Mouse (Mus musculus): ENCODE data around the gene Six3.

Gene Six3

DNA sequence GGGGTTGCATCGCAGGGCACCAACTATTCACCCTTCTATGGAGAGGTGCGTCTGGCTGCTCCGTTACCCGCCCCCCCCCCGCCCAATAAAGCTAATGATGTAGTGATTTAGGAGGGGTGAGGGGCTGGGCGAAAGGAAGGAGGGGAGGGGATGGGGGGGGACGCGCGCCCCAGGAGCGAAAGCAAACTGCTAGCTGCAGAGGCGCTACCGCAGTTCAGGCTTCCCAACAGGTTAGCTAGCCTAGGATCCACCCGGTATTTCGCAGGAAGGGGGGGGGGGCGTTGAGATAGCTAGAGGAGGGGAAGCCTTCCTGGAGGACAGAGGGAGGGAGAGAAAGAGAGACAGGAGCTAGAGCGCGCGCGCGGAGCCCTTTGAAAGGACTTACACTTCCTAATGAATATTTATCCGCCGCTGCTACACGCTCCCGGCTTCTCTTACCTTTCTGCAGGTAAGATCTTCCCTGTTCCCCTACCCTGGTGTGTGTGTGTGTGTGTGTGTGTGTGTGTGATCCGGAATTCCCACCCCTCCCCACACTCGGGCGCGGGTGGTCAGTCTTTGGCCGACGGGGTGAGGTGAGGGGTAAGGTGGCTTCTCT lies at the start of gene Six3:
Gene Six3, plus strand, starts transcription at position 343 of the 595 bp plus-strand sequence.
- no peak for DNase-seq (ENCODE audit: extremely low spot score, low read depth, low spot score)

DNA sequence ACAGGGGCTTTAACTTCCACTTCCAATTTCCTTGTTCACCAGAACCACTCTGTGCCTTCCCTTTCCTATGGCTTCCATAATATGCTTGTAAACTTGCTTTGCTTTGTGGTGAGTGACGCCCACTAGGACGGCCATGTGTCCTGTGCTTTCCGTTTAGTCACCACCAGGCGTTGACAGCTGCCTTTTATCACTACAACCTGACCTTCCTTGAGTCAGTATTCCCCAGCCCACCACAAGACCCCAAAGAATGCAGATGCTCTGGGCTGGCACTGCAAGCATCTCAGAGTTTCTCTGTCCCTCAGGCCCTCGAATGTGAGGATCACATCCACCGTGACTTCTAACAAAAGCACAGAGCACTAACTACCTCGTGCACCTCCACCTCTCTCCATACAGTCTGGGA lies 49.3 kb upstream of the Six3 start:
- no peak for DNase-seq (ENCODE audit: extremely low spot score, low read depth, low spot score)

DNA sequence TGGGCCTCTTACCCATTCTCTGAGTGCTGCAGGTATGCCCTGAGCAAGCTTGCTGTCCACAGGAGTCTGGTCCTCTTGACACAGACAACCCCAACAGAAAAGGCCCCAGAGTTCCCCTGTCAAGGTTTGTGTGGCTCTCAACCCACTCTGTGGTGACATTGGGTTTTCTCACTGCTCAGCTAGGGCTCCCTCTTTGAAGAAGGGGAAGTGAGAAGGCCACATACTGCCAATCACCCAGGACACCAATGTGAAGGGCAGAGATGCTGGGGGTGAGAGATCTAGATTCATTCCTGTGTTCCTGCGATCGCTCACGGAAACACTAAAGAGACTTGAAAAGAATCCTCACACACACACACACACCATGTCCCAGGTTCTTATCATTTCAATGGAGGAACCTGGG lies 39.4 kb upstream of the Six3 start:
- no peak for DNase-seq (ENCODE audit: extremely low spot score, low read depth, low spot score)

DNA sequence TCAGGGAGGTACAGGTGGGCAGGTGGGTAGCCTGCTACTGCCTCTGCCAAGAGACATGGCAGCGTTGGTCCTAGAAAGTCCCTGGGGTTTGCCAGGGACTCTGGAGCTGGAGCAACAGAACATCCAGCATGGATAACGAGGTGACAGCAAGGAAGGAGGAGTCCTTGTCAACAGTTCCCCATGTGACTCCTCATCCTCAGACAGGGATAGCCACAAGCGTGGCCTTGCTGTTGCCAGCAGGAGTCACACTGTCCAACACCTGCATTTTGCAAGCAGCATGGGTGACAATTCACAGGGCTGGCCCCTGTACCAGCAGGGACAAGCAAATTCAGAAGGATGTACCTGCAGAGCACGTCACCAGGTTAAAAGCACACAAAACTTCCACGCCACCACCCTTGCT lies 35.1 kb upstream of the Six3 start:
- DNase-seq (ENCODE audit: extremely low spot score, low read depth, low spot score): no peak

DNA sequence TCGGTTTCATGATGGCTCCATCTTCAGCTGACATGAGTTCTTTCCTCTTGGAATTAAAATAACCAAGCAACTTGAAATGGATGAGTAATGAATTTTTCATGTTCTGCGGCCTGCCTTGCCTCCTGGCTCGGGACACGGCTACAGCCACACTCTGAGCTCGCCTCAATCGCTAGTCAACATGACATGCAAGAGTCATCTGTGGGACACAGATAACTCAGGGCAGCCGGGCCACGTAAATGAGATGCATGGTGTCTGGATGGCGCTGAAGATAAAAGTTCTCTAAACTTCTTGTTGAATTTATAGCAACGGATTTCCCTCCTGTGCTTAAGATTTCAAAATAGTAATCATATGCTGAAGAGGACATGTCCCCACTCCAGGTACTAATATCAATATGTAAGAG lies 34.1 kb upstream of the Six3 start:
- no peak for DNase-seq (ENCODE audit: extremely low spot score, low read depth, low spot score)

DNA sequence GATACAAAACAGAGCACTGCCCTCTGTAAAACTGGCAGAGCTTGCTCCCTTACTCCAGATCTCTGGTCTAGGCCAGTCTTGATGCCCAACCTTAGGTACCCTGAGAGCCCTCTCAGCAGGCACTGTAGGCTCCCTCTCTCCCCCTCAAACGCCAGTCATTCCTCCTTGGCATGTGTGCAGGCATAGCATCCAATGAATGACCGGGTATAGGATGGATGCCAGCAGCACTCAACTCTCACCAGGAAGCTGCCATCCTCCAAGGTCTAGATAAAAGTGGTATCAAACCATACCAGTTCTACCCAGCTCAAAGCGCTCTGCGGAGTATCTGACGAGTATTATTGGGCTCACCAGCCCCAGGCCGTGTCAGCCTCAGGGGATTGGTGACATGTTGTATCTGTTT lies 33.2 kb upstream of the Six3 start:
- no peak for DNase-seq (ENCODE audit: extremely low spot score, low read depth, low spot score)

DNA sequence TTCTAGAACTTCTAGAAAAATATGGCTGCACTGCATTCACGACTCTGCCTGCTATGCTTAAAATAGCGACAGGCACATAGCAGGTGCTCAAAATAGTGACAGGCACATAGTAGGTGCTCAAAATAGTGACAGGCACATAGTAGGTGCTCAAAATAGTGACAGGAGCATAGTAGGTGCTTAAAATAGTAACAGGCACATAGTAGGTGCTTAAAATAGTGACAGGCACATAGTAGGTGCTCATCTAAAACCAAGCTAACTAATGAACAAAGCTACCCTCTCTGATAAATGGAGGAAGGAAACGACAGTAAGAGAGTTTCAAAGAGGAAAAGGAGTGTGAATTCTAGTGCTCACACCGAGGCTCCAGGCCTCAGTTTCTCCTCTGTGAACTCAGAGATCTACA lies 29.2 kb upstream of the Six3 start:
- DNase-seq (ENCODE audit: extremely low spot score, low read depth, low spot score): no peak

DNA sequence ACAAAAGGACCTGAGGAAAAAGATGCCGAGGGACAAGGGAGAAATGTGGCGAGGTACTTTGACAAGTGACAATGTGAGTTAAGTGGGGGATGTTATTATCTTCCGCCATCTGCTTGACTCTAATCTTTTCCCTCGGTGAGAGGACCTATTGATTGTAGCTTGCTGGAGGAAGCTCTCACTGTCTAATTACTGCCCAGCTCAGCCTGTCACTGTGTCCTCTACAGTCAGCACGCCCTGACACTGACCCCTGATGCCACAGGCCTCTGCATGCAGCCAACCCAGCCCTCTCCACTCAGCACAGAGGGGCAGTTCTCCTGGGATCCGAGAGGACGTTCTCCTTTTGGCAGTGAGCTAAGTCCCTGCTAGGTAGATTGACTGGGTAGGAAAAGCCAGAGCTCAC lies 28.8 kb upstream of the Six3 start:
- no peak for DNase-seq (ENCODE audit: extremely low spot score, low read depth, low spot score)

DNA sequence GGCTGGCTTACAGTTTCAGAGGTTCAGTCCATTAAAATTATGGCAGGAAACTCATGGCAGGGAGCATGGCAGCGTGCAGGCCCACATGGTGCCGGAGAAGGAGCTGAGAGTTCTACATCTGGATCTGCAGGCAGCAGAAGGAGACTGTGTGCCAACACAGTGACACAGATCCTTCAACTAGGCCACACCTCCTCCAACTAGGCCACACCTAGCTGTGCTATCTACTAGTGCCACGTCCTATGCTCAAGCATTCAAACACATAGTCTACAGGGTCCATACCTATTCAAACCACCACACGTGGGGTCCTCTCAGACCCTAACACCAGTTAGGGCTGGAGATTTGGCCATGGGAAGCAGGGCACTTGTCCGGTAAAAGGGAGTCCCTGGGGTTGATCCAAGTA lies 27.6 kb upstream of the Six3 start:
- no peak for DNase-seq (ENCODE audit: extremely low spot score, low read depth, low spot score)

DNA sequence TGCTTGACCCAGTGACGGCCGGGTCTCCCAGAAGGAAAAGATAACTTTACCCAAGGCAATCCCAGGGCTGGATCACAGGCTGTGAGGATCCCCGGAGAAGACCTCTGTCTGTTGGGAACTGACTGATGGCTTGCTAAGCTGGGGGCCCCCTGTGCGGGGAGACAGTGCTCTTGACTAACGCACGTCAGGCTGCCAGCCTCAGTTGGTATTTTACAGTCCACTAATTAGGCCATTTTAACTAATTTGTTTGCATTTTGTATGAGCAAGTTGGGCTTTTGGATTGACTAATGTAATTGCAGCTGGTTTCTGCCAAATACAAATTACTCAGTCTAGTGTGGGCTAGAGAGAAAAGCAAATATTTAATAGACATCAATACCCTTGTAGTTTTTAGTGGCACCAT lies 21.4 kb upstream of the Six3 start:
- no peak for DNase-seq (ENCODE audit: extremely low spot score, low read depth, low spot score)

DNA sequence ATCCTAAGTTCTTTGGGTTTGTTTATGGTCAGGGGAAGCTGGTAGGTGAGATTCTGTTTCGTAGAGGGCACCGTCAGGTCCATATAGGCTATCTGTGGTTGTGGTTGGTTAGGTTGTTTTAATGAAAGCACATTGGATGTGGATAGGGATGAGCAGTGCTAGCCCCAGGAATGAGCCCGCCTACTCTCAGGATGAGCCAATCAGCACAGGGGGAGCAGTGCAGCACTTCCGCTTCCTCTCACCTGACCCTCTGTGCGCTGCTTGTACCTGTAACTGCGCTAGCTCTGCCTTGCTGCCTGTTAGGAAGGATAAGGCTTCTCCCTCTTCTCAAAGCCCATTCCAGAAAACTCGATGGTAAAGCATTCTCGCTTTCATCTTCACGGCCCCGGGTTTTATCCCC lies 17.6 kb upstream of the Six3 start:
- DNase-seq (ENCODE audit: extremely low spot score, low read depth, low spot score): no peak

DNA sequence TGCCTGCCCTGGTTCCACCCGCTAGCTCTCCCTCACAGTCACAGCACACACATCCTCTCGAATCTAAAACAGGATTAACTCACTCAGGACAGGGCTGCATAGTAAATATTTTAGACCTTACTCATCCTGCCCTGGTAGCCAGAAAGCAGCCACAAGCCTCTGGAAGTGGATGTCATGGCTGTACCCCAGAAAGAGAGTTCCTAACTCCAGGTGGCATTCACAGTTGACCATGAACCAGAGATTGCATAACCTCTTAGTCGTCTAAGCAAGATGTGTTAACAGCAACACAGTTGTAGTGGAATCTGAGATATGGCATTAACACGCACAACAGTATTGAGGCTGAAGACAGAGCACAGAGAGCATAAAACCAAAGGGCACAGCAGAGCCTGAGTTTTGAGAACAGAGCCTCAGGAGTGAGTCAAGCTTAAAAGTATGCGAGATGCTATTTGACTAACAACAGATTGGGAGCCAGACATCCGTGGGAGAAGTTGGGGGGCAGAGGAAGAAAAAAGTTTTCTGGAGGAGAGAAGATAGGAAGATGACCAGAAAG lies 17.0 kb upstream of the Six3 start:
- no peak for DNase-seq (ENCODE audit: extremely low spot score, low read depth, low spot score)

DNA sequence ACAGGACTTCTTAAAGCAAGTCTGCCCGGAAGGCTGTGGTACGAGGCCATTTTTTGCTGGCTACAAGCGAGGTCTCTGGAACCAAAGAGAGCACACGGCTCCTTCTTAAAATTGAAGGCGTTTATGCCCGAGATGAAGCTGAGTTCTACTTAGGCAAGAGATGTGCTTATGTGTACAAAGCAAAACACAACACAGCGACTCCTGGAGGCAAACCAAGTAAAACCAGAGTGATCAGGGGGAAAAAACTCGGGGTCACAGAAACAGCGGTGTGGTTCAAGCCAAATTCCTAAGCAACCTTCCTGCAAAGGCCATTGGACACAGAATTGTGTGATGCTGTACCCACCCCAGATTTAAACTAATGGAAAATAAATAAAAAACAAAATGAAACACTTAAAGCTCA lies 13.9 kb upstream of the Six3 start:
- DNase-seq (ENCODE audit: extremely low spot score, low read depth, low spot score): no peak

DNA sequence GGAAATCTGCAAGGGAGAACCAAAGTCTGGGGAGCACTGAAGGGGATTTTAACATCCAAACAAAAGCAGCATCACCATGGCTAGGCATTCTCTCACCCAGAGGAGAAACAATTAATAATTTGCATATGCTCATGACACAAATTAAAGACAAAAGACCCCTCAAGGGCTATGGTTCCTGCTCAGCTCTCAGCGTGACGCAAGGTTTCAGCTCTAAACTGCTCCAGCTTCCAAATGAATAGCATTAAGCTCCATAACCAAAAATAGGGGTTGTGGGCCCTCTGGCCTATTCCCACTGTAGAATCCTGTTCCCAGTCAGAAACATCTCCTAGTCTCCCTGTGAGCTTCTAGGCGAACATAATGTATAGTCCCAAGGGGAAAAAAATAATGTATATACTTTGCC lies 6.9 kb upstream of the Six3 start:
- DNase-seq (ENCODE audit: extremely low spot score, low read depth, low spot score): no peak

DNA sequence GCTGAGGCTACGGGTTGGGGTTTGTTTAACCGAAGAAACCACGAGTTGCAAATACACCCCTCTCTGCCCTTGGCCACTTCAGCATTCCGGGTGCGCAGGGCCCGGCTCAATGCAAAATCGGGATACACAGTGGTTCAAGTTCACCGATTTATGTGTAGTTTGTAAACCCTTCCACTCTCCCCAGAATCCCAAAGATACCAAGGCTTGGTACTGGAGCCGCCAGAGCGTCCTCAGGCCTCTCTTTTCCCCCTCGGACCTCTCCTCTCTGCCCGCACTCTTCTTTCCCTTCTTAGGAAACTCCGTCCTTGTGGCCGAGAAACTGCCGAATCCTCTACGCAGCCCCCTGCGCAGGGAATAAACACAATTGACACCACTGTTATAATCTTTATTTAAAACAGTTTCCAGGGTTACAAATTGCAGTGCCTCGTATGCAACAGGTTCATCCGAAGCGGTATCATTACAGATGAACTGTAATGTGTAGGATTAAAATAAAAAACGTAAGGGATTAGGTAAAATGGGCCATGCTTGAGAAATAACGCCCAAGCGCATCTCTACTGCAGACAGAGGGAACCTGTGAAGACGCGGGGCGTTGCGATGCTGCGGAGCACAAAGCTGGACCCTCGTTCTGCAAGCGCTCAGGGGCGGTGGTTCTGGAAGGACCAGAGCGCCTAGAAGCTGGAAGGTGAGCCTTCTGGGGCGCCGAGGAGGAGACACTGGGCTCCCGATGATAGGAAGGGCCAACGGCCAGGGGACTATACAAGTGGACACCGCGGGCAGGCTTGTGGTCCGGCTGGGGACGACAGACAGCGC lies 5.6 kb upstream of the Six3 start:
- DNase-seq (ENCODE audit: extremely low spot score, low read depth, low spot score): no peak

DNA sequence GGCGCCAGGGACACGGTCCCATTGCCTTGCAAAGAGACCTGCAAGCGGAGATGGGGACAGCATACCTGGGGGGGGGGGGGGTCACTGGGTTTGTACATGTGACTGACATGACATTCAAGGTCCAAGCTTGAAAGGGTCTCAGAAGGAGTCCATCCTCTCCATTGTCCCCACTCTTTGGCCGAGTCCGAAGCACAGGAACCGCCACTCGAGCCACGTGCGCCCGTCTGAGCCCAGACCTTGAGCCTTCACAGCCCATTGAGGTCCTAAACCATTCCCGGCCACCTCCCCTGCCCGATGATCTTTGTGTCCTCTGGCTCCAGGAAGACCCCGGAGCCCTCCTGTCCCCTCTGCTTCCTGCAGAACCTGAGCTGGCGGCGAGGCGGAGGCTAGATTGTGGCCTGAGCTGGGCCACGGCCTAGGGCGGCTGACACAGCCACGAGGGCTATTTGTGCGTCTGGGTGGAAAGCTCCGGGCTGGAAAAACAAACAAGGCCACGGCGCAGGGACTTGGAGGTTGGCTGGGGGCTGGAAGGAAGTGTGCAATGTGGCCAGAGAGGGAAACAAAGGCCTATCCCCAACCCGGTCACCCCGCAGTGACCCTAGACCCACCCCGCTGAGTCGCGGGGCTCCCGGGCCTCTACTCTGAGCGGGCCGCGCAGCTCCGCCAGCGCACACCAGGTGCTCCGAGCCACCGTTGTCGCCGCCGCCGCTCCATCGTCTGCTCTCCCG lies 4.9 kb upstream of the Six3 start:
- no peak for DNase-seq (ENCODE audit: extremely low spot score, low read depth, low spot score)

DNA sequence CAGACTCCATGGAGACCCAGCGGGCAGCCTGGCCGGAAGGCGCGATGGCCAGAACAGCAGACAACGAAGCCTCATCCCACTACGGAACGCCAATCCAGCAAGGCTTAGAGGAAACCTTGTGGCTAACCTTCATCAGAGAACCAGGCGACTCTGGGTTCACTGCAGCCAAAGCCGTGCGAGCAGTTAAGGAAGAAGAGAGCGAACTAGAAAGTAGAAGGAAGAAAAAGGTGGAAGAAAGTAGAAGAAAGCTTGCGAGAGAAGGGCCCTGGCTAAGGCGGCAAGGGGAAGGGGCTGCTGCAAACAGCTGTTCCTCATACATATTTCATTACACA lies 4.3 kb upstream of the Six3 start:
- no peak for DNase-seq (ENCODE audit: extremely low spot score, low read depth, low spot score)

DNA sequence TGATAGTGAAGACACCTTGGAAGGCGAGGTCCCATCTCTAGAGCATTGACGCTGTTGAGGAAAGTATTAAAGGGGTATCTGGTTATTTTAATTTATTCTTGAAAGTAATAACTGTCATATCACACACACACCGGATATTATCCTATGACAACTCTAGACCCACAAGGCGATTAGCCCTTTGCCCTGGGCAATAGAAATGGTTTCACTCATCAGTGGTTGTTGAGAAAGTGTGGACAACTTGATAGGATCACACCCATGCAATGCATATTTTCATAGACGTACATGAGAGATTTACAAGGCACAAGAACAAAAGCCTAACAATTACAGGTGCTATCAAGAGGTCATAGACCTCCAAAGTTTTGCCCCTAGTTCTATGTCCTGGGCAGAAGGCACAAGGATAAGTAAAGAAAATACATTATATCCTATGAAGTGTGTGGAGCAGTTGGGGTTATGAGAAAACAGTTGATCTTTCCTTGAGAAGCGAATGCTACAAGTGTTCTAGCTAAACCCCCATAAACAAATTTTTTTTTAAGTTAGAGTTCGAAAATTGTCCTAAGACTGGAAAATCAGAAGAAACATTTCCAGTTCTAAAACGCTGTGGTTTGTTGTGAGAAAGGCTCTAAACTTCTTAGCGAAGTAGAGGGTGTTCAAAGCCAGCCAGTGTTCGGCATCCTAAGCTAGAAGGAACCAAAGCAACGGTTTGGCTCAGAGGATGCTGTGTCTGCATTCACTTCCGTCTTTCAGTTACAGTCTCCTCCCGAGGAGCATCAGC lies 3.6 kb upstream of the Six3 start:
- no peak for DNase-seq (ENCODE audit: extremely low spot score, low read depth, low spot score)

DNA sequence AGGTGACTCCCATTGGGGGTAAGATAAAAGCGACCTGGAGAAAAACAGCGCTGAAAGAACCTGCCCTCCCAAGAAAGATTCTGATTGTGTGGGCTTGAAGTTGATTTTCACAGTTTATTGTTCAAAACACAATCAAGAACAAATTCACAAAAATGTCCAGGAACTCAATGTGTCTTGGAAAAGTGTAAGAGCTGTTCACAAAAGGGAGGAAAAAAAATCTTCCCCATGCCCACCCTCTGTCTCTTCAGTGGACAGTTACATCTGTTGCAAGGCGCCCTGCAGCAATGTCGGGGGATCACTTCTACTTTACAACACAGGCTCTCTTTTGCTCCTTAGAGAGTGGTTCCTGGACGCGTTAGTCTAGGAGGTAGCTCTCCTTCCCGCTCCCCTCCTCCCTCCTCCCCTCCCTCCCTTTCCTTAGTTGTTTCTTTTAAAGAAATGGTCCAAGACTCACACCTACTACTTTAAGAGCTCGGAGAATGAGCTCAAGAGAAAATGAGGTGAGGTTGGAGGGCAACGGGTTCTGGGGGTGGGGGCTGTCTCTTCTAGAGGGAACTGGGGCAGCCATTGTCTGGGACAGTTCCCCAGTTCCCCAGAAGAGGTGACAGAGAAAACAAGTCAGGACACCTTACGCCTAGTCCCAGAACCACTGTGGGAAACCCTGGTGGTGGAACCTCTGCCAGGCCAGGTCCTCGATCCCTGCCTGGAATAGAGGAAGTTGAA lies 2.9 kb upstream of the Six3 start:
- no peak for DNase-seq (ENCODE audit: extremely low spot score, low read depth, low spot score)
